ENCODE assay signal across 39 mouse cellular contexts in the genomic region with DNA sequence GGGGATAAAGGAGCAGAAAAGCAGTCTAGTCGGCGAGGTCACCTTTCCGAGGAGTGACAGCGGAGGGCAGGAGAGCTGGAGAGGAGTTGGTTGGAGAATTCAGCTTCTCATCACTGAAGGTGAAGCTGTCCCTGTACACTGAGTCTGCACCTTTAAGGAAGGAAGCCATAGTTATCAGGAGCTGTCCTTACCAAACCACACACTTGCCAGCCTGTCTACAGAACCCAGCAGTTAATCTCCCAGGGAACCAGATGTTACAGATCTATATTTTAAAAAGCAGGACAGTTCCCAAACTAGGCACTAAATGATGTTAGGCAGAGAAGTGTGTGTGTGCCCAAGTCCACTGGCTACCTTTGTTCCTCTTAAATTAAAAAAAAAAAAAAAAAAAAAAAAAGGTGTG. TPM values are rescaled to one million over a fixed set of nuclear protein-coding genes. Genes with fewer than 3 reads are reported as not detected.
DNase-seq lines count a peak whose midpoint lies in the region; ATAC-seq and TF ChIP-seq lines count a peak whose summit lies in the region.
"Had no signal": no experiment of that assay in that cellular context is flagged by ENCODE, and none has a peak within 500 bp of the region (broad histone marks: within the 10 kb centered on the region; RNA-seq: fewer than 3 reads in every experiment).

No protein-coding gene starts in this region.

- H3K36me3 ChIP-seq in thymus, adult 2 months (ENCODE audit: control insufficient read depth, insufficient read depth, low read length): peaks cover 67% of the 10 kb centered on the region
- peaks cover 72% of the 10 kb centered on the region for H3K36me3 ChIP-seq in liver, embryonic 14.5 days (replicated peaks; ENCODE audit: control insufficient read depth, insufficient read depth, low read depth)
- H3K36me3 ChIP-seq: heart, embryonic 12.5 days; kidney, embryonic 15.5 days; limb, embryonic 12.5 days; midbrain, embryonic 10.5 days; midbrain, embryonic 15.5 days had no signal

- H3K9ac ChIP-seq in liver, embryonic 14.5 days (replicated peaks): no peak overlapping the region
- H3K9ac ChIP-seq: heart, embryonic 12.5 days; hindbrain, embryonic 14.5 days; kidney, embryonic 15.5 days; limb, embryonic 12.5 days; midbrain, embryonic 15.5 days had no signal

- no peak for DNase-seq in thymus, adult 2 months
- no peak for DNase-seq in thymus, postnatal 14 days
- no peak for DNase-seq in liver, embryonic 14.5 days (ENCODE audit: low read depth in 3 of 3, low spot score in 3 of 3)
- DNase-seq in adrenal gland, postnatal 4 days (ENCODE audit: low spot score in 2 of 2): no peak
- no peak for DNase-seq in ovary, postnatal 14 days (ENCODE audit: low spot score)
- DNase-seq: adrenal gland, adult 8-10 months; B cell, adult 2 months; cerebellum, adult 18-20 months; cerebellum, postnatal 10 days; gastrocnemius, postnatal 25 days; heart, adult 18-20 months; kidney, adult 18-20 months; kidney, postnatal 36 days; lung, adult 18-20 months; thymus, postnatal 25 days had no signal

- TF ChIP-seq EP300 in liver, embryonic 14.5 days (IDR thresholded peaks at IDR 0.05; ENCODE audit: low read depth): no peak

- WGBS in thymus, adult 2 months: 95% methylated on average over 4 of the region's 4 CpGs
- 72% methylated on average over 4 of the region's 4 CpGs for WGBS in liver, embryonic 14.5 days (ENCODE audit: insufficient replicate concordance)

- H3K4me2 ChIP-seq in liver, embryonic 14.5 days (ENCODE audit: low read depth): no peak overlapping the region
- H3K4me2 ChIP-seq: hindbrain, embryonic 14.5 days; kidney, embryonic 15.5 days; limb, embryonic 12.5 days had no signal

- no peak for TF ChIP-seq CTCF in thymus, adult 2 months (IDR thresholded peaks at IDR 0.05; ENCODE audit: borderline replicate concordance, control insufficient read depth, extremely low read depth, insufficient read depth, low read length, poor library complexity)
- no peak for TF ChIP-seq CTCF in liver, embryonic 14.5 days (IDR thresholded peaks at IDR 0.05; ENCODE audit: low read depth)

- no peak for TF ChIP-seq POLR2A in thymus, adult 2 months (IDR thresholded peaks at IDR 0.05; ENCODE audit: control insufficient read depth, extremely low read depth, insufficient read depth, low read length, poor library complexity)

- 0 out of 2 replicates have a peak, but pooled peaks have one; percentile 10 for ATAC-seq in common myeloid progenitor, adult 5-6 weeks (replicated peaks; ENCODE audit: low read depth, poor library complexity, severe bottlenecking)
- ATAC-seq in liver, embryonic 14.5 days (ENCODE audit: insufficient read depth): no peak
- peak; percentile 54 for ATAC-seq in megakaryocyte-erythroid progenitor cell, adult 5-6 weeks (replicated peaks; ENCODE audit: low FRiP score, low TSS enrichment, poor library complexity, severe bottlenecking)
- ATAC-seq: activated CD4-positive, CD25-positive, alpha-beta regulatory T cell, adult 4 months; lung, postnatal 0 days; midbrain, embryonic 15.5 days had no signal

- H3K4me3 ChIP-seq in thymus, adult 2 months (ENCODE audit: control insufficient read depth, insufficient read depth, low read length): no peak overlapping the region
- no peak overlapping the region for H3K4me3 ChIP-seq in liver, embryonic 14.5 days (ENCODE audit: insufficient read depth in 1 of 2, low read depth in 2 of 2, low read length in 2 of 2)
- H3K4me3 ChIP-seq: erythroblast, embryonic 14.5 days; heart, embryonic 12.5 days; kidney, embryonic 15.5 days; layer of hippocampus, adult 2 months; left cerebral cortex, adult 2 months; limb, embryonic 12.5 days; midbrain, embryonic 15.5 days had no signal

- peaks cover 57% of the 10 kb centered on the region for H3K4me1 ChIP-seq in thymus, adult 2 months (replicated peaks; ENCODE audit: control insufficient read depth, insufficient read depth, low read length)
- peaks cover 45 to 57% of the 10 kb centered on the region in 2 experiments for H3K4me1 ChIP-seq in liver, embryonic 14.5 days (replicated peaks; ENCODE audit: control insufficient read depth in 2 of 2, insufficient read depth in 2 of 2, low read length in 1 of 2)

- no peaks in the 10 kb centered on the region for H3K9me3 ChIP-seq in liver, embryonic 14.5 days (ENCODE audit: control insufficient read depth, low read length)
- H3K9me3 ChIP-seq: heart, embryonic 12.5 days; kidney, embryonic 15.5 days; limb, embryonic 12.5 days; midbrain, embryonic 10.5 days; midbrain, embryonic 15.5 days had no signal

- H3K27ac ChIP-seq in thymus, adult 2 months (ENCODE audit: control insufficient read depth, insufficient read depth, low read length): peak overlapping the region; percentile 22; the same call in 1 of the 2 replicates
- peak overlapping the region; percentile 32 for H3K27ac ChIP-seq in liver, embryonic 14.5 days
- H3K27ac ChIP-seq: kidney, embryonic 15.5 days; left cerebral cortex, adult 2 months; limb, embryonic 12.5 days; macrophage; midbrain, embryonic 15.5 days had no signal

- no peaks in the 10 kb centered on the region for H3K27me3 ChIP-seq in thymus, adult 2 months (ENCODE audit: control insufficient read depth, insufficient read depth, low read length)
- H3K27me3 ChIP-seq in liver, embryonic 14.5 days (ENCODE audit: control insufficient read depth, insufficient read depth, low read length): no peaks in the 10 kb centered on the region
- H3K27me3 ChIP-seq: kidney, embryonic 15.5 days; limb, embryonic 12.5 days; midbrain, embryonic 15.5 days had no signal

RNA-seq across cellular contexts. Expression of gene Rgcc, which starts 9.8 kb away (rescaled TPM):
- polyA plus RNA-seq in thymus, adult 2 months (2012; rRNA removed): 880 and 889 TPM in 2 replicates
- 23.2 and 35.5 TPM in 2 replicates for total RNA-seq in common myeloid progenitor, adult 5-6 weeks (2017)
- 226 and 293 TPM in 2 replicates for polyA plus RNA-seq in liver, embryonic 14.5 days (2012; rRNA removed)
- 357 and 375 TPM in 2 replicates for polyA plus RNA-seq in liver, embryonic 14.5 days (2014; fragmentation: Nextera tagmentation; extraction: Ambion mirVana)
- 35.8 and 39.4 TPM in 2 replicates for total RNA-seq in megakaryocyte-erythroid progenitor cell, adult 5-6 weeks (2014; fragmentation: Nextera tagmentation)
- 18.5 and 30.4 TPM in 2 replicates for total RNA-seq in megakaryocyte-erythroid progenitor cell, adult 5-6 weeks (2017)
- 10 to 100 TPM; 72.3 to 97.8 TPM for total RNA-seq in adrenal gland, postnatal 4 days (2021)

RNA-seq across cellular contexts. Expression of gene Zfp957, which starts 44.5 kb away (rescaled TPM):
- not detected in 2 replicates for polyA plus RNA-seq in thymus, adult 2 months (2012; rRNA removed)
- total RNA-seq in common myeloid progenitor, adult 5-6 weeks (2017): not detected in 2 replicates
- not detected in 2 replicates for polyA plus RNA-seq in liver, embryonic 14.5 days (2012; rRNA removed)
- not detected in 2 replicates for polyA plus RNA-seq in liver, embryonic 14.5 days (2014; fragmentation: Nextera tagmentation; extraction: Ambion mirVana)
- not detected in 2 replicates for total RNA-seq in megakaryocyte-erythroid progenitor cell, adult 5-6 weeks (2014; fragmentation: Nextera tagmentation)
- total RNA-seq in megakaryocyte-erythroid progenitor cell, adult 5-6 weeks (2017): not detected in 2 replicates
- total RNA-seq in adrenal gland, postnatal 4 days (2021): not detected
- total RNA-seq: gastrocnemius, postnatal 25 days; heart, adult 18-20 months; hematopoietic stem cell, adult 5-6 weeks; layer of hippocampus, adult 2 months; layer of hippocampus, postnatal 14 days; left cerebral cortex, adult 2 months; left cerebral cortex, postnatal 25 days had no signal
- polyA plus RNA-seq: cortical plate, adult 2 months; embryonic facial prominence, embryonic 14.5 days; erythroblast, embryonic 14.5 days; forebrain, embryonic 11.5 days; heart, embryonic 12.5 days; heart, postnatal 0 days; hindbrain, embryonic 14.5 days; intestine, embryonic 14.5 days; limb, embryonic 12.5 days; lung, postnatal 0 days; macrophage; midbrain, embryonic 10.5 days; neural tube, embryonic 11.5 days; stomach, embryonic 14.5 days had no signal
